Mouse (Mus musculus) lung, postnatal 4 days (tissue): ENCODE data around the gene Mgp.

Experiments used
- DNase-seq, 2 experiments: peaks; one replicate each; pipeline ENCODE4 v3.0.0; 2021

Gene Mgp

DNA sequence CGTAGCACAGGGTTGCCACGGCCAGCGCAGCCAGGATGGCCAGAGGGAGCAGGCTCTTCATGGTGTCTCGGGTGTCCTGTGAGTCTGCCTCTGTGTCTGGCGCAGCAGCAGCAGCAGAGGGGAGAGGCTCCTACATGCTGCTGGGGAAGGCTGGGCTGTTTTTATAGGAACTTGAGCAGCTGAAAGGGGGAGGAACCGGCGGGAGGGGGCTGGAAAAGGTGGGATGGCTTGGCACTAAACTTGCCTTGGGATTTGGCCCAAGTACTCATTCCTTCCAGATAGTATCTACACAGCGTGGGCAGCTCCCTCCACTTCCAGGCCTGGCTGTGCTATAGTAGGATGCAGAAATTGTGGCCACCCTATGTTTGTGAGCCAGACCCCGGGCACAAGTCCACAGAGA lies at the start of gene Mgp:
TSS of gene Mgp (minus strand) at position 154 of the 400 bp plus-strand sequence.
- peak; percentile 46 to 61 for DNase-seq

- no peak for DNase-seq
These were observed 49.4 kb upstream of the Mgp start for GRCm38 (mm10) chr6:136925049-136925448.

- no peak for DNase-seq
These were observed 47.9 kb upstream of the Mgp start, which contains the start of gene Pde6h for GRCm38 (mm10) chr6:136923532-136923931. TSS of gene Pde6h (plus strand) at chr6:136923832.

DNA sequence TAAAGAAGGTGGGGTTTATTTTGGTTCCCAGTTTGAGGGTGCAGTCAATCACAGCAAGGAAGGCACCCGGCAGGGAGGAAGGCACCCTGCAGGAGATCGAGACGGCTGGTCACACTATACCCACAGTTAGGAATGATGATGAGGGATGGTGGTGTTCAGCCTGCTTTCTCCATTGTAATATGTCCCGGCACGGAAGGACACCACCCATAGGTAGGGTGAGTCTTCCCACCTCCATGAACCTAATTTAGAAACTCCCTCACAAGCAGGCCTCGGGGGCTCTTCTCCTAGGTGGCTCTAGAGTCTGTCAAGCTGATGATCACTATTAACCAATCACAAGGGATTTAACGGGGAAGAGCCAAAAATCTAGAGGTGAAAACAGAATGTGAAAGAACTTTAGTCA lies 47.2 kb upstream of the Mgp start:
- DNase-seq = no peak

GRCm38 (mm10) chr6:136922080-136922479 lies 46.5 kb upstream of the Mgp start, which contains the start of gene Erp27:
TSS of gene Erp27 (minus strand) at chr6:136922180.
- DNase-seq = no peak

- DNase-seq = no peak
These were observed 46.0 kb upstream of the Mgp start for GRCm38 (mm10) chr6:136921601-136922000.

GRCm38 (mm10) chr6:136920320-136921257 lies 45.0 kb upstream of the Mgp start:
- peak; percentile 43 to 83 for DNase-seq

DNA sequence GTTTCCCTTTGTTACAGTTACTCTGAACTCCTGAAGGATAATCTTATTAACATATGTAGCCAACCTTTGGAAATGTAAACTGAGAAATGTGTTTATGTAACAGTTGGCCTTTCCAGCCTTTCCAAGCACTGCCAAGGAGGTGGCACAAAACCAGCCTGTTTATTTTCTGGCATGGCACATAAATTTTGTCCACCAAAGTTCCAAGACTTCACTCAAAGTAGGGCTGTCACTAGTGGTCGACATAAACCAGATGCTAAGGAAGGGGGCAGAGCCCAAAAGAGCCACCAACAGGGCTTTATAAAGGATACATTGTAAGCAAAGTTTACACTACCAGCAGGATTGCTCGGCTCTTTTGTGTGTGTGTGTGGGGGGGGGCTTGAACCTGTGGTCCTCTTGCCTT lies 42.3 kb upstream of the Mgp start:
- no peak for DNase-seq

DNA sequence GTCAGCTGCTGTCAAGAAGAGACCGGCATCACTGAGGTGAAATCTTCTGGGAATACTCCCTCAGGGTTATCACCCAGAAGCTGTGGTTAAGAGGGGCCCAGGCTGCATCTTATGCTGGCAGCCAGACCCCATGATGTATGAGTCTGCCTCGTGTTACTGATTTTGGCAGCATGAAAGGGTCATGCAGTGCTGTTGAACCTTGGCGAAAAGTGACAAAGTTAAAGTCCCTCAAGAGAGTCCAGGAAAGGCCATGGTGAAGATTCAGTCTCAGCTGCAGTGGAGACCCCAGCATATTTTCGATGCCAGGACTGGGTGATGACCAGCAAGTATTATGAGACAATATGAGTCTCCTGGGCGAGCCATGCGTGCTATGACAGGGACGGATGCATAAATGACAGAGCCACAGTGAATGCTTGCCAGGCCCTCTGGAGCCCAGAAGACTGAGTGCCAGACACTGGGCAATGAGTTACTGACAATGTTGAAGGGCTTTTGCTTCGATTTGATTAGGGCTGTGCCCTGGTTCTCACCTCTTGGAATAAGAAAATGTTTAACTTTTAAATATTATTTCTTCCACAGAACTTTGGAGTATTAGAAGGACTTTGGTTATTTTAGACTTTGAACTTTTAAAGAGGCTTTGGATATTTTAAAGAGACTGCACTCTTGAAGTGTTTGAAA lies 40.2 kb upstream of the Mgp start:
- DNase-seq = no peak

DNA sequence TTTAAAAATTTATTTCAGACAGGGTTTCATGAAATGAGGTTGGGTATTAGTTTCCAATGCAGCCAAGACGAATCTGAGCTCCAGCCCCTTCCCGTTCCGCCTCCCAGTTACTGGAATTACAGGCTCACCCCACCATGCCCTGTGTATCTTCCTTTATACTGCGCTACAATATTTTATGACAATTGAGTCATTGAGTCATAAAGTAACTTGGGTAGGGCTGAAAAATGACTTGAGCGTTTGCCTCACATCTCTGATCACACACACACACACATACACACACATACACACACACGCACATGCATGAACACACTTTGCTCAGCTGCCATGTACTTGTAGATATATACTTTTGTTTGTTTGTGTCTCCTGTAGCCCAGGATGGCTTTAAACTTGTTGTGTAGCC lies 38.6 kb upstream of the Mgp start:
- DNase-seq = no peak

DNA sequence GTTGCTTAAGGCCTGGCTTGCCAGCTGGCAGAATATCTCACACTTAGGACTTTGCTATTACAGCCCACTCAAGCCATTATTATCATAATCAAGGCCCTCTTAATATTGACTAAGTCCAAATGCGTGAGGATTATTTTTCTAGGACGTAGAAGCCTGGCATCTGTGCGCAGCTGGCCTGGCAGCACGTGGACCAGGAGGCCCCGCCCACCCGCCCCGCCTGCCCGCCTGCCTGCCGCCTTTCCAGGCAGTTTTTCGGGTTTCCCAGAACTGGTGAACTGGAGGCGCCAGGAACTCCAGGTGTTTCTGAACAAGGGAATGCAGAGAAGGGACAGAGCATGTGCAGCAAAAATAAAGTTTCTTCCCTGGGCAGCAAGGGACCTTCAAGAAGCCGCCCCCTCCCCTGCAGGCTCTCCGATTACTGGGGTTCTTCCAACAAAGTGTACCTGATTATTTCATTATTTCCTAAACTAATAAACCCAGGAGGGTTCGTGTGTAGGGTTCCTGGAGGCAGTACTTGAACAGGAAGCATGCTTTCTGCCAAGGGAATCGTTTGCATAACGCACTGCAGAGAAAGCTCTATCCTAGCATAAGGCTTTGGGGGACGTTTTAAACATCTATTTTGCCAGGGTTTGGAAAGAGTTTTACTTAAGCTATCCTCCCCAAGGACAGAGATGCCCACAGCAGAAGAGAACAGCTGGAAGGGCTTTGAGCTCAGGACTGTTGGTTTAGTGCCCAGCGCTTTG lies 37.9 kb upstream of the Mgp start:
- DNase-seq = peak; percentile 35 to 72

GRCm38 (mm10) chr6:136912751-136913265 lies 37.2 kb upstream of the Mgp start:
- no peak for DNase-seq

DNA sequence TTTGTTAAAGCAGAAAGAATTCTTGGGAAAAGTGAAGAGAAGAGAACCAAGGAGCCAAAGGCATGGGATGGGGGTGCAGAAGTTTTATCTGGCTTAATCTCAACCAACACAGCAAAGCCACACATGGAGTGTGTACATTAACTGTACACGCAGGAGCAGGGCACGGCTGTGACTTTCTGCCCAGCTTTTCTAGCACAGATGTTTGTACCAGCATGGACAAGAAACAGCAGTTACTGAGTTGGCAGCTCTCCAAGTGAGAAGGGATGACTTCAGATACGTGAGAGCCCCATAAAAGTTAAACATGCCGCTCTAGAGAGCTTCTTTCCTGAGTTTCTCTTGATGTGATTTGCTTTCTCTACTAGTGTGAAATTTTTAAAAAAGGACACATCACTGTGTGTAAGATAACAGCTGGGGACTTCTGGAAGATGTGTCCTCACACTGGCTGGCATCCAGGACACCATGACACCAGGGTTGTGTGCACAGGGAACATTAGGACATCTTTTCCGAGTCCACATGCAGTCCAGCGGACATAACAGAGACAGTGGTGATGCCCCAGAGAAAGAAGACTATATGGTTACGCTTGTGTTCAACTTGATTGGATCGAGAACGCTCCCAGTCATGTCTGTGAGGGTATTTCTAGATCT lies 34.7 kb upstream of the Mgp start:
- peak; percentile 52 to 81 for DNase-seq

DNA sequence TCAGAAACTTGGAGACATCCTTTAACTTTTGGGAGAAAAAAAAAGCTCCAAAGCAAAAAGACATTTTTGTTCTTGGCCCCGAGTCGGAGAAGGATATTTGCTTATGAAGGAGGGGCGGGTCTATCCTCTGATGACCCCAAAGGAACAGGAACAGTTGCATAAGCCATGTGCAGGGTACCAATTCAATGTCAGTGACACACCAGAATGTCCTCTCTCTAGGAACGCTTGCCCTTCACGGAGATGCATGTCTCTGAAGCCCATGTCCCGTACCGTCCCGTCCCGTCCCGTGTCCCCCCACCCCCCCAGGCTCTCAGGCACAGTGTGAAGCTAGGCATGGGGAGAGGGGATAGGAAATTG lies 31.3 kb upstream of the Mgp start:
- no peak for DNase-seq

- no peak for DNase-seq
These were observed 30.8 kb upstream of the Mgp start for GRCm38 (mm10) chr6:136906283-136906936.

GRCm38 (mm10) chr6:136903885-136904470 lies 28.4 kb upstream of the Mgp start:
- peak in 1 of 2 experiments; percentile 43 for DNase-seq

- no peak for DNase-seq
These were observed 26.9 kb upstream of the Mgp start for GRCm38 (mm10) chr6:136902527-136902926.

DNA sequence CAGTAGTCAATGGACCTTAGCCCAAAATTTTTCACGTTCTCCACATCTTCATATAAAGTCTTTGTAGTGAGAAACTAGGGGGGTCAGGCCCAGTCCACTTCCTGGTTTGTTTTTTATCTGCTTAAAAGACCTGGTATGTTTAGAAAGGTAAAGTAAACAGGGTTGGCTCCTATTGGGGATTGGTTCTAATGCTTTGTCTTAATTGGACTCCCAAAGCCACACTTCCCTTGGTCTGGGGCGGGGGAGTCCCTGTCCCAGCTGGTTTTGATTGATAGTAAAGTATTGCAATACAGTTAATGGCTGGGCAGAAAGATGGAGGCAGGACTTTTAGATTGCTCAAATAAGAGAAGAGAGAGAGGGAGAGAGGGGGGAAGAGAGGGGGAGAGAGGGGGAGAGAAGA lies 25.4 kb upstream of the Mgp start:
- no peak for DNase-seq

DNA sequence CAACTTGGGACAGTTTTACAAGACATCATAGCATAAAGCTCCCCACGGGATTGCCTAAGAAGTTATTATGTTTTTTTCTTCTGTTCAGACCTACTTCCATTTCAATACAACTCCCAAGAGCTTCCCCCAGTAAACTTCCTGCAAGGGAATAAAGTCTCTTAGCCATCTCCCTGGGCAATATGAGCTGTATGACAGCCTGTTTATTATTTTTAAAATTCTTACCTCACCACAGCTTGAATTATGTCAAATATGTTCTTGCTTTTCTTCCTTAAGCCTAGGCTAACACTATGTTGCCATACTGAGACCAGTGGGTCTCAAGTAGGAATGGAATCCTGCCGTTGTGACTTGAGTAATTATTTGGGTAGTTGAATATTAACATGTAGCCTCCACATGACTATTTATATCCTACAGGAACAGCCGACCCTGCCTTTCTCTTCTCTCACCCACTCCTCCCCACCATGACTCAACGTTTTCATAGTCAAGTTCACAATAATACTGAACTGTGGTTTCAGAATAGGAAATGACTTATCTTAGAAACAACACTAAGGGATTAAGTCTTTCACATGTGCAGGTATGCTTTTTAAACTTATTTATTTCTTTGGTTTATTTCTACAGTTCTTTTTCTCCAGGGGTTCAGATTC lies 24.9 kb upstream of the Mgp start:
- DNase-seq = no peak

- DNase-seq = no peak
These were observed 23.3 kb upstream of the Mgp start for GRCm38 (mm10) chr6:136898954-136899353.

DNA sequence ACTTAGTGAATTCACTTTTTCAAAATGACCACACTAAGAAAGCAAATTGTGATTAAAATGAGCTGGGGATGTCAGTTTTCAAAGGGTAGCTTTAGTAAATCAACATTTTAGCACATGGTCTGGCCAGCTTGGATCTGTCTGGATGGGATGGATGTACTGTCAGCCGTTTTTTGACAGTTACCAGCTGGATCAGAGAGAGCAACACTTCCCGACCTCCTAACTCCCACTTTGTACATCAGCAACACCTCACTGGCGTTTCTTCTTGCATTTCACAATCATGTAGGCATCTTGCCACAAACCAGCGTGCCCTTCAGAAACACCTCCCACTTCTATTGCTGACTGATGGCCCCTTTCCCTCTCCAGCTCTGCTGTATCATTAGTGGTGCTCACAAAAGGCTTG lies 22.6 kb upstream of the Mgp start:
- peak; percentile 67 to 73 for DNase-seq
